Mouse (Mus musculus) left cerebral cortex, postnatal 10 days (tissue): ENCODE data around the gene Tmem45a2. TPM values are rescaled to one million over a fixed set of nuclear protein-coding genes. Genes with fewer than 3 reads are reported as not detected.
A peak's percentile ranks its signal among the peaks of the same experiment; 100 is the strongest.
"Not testable (repeated sequence)": the region's sequence is repeated elsewhere in the genome, so short reads cannot be mapped to it uniquely, and the experiment has no call there.

ENCODE experiments used
- DNase-seq, 2 experiments: peaks; one replicate each; pipeline ENCODE4 v3.0.0; 2021 to 2022; ENCODE audit warnings: low spot score in 2 of 2, mixed read lengths in 1 of 2; ENCODE audit errors: extremely low spot score in 1 of 2
- intact Hi-C: fragments of 180-260 bp; cut with DNase I; formaldehyde crosslinking; loops from one replicate; pipeline ENCODE4 v1.15.1; 2025
- total RNA-seq, 2 experiments: library from RNA; stranded (reverse); gene quantifications; 2 replicates each; pipeline ENCODE4 v1.2.3; 2021

Tmem45a2 gene
- total RNA-seq, result not detected

GRCm38 (mm10) chr16:57071132-57071639 lies at the start of gene Tmem45a2:
Gene Tmem45a2, minus strand, starts transcription at chr16:57071372.
- intact Hi-C loops, result no loop called here
- no peak for DNase-seq

GRCm38 (mm10) chr16:57117562-57117961 lies 46.4 kb upstream of the Tmem45a2 start:
- intact Hi-C loops, result no loop called here
- DNase-seq, result no peak

GRCm38 (mm10) chr16:57116066-57116465 lies 44.9 kb upstream of the Tmem45a2 start:
- DNase-seq, result no peak
- intact Hi-C loops, result no loop called here

GRCm38 (mm10) chr16:57106185-57106960 lies 35.2 kb upstream of the Tmem45a2 start:
- DNase-seq, result no peak
- intact Hi-C loops, result no loop called here

- intact Hi-C loops, result no loop called here
- DNase-seq, result no peak
Observed at GRCm38 (mm10) chr16:57101174-57101573, 30.0 kb upstream of the Tmem45a2 start.

GRCm38 (mm10) chr16:57099572-57100237 lies 28.5 kb upstream of the Tmem45a2 start:
- intact Hi-C loops, result no loop called here
- DNase-seq, result no peak

GRCm38 (mm10) chr16:57098468-57099144 lies 27.4 kb upstream of the Tmem45a2 start:
- no peak for DNase-seq
- intact Hi-C loops, result no loop called here

GRCm38 (mm10) chr16:57092911-57093605 lies 21.9 kb upstream of the Tmem45a2 start:
- no peak for DNase-seq
- intact Hi-C loops, result loop anchor here (5.0 kb wide), 1 partner anchor 321 kb away; no protein-coding TSS in a partner anchor

GRCm38 (mm10) chr16:57092460-57092859 lies 21.3 kb upstream of the Tmem45a2 start:
- peak; percentile 39 to 47 for DNase-seq
- intact Hi-C loops, result loop anchor here (5.0 kb wide), 1 partner anchor 320 kb away; no protein-coding TSS in a partner anchor

GRCm38 (mm10) chr16:57079577-57079976 lies 8.4 kb upstream of the Tmem45a2 start:
- intact Hi-C loops, result no loop called here
- DNase-seq, result no peak

GRCm38 (mm10) chr16:57075986-57076385 lies 4.8 kb upstream of the Tmem45a2 start:
- intact Hi-C loops, result no loop called here
- no peak for DNase-seq

- intact Hi-C loops, result no loop called here
- DNase-seq, result no peak
Observed at GRCm38 (mm10) chr16:57062045-57062444, 9.1 kb downstream of the Tmem45a2 start.

GRCm38 (mm10) chr16:57056995-57057394 lies 14.2 kb downstream of the Tmem45a2 start:
- no peak for DNase-seq
- intact Hi-C loops, result no loop called here

GRCm38 (mm10) chr16:57049974-57050373 lies 21.2 kb downstream of the Tmem45a2 start:
- DNase-seq, result no peak
- intact Hi-C loops, result no loop called here

GRCm38 (mm10) chr16:57038600-57038999 lies 32.6 kb downstream of the Tmem45a2 start:
- intact Hi-C loops, result no loop called here
- no peak for DNase-seq

GRCm38 (mm10) chr16:57030150-57030885 lies 40.9 kb downstream of the Tmem45a2 start:
- no peak for DNase-seq
- intact Hi-C loops, result no loop called here

- intact Hi-C loops, DNase-seq: not testable (repeated sequence)
Observed at GRCm38 (mm10) chr16:56998283-56998682, 72.9 kb downstream of the Tmem45a2 start.
